Mouse (Mus musculus) liver, postnatal 0 days (tissue): Measurements from ENCODE around the gene Gdap1l1. TPM values are rescaled to one million over a fixed set of nuclear protein-coding genes. Genes with fewer than 3 reads are reported as not detected.

Experiments
- ATAC-seq: fragments of 200-750 bp; cut with Nextera tagmentation; 2 replicates; pipeline ENCODE4 v1.8.0; 2017; ENCODE audit warnings: mild to moderate bottlenecking, moderate library complexity
- DNase-seq: peaks from one replicate; pipeline ENCODE4 v3.0.0-alpha.2; 2016
- H3K27ac ChIP-seq: fragments of 300-500 bp; sonication (generic); 2 replicates; pipeline ENCODE4 v1.5.1; 2014; ENCODE audit warnings: antibody characterized with exemption, moderate library complexity, mild to moderate bottlenecking, low read depth
- H3K27me3 ChIP-seq: fragments of 300-500 bp; sonication (generic); 2 replicates; pipeline ENCODE4 v1.6.1; 2014; ENCODE audit warnings: low read length, control low read depth, mixed read lengths; ENCODE audit not compliant: insufficient read depth
- H3K36me3 ChIP-seq: fragments of 300-500 bp; sonication (generic); replicated peaks from 2 replicates; pipeline ENCODE4 v1.6.1; 2014; ENCODE audit warnings: mild to moderate bottlenecking, control low read depth, low read length, moderate library complexity, mixed read lengths; ENCODE audit not compliant: insufficient read depth
- H3K4me1 ChIP-seq: fragments of 300-500 bp; sonication (generic); 2 replicates; pipeline ENCODE4 v1.6.1; 2014; ENCODE audit warnings: antibody characterized with exemption, mild to moderate bottlenecking, control low read depth; ENCODE audit not compliant: insufficient read depth
- H3K4me2 ChIP-seq: fragments of 300-500 bp; sonication (generic); 2 replicates; pipeline ENCODE4 v1.6.1; 2014; ENCODE audit warnings: low read depth, mild to moderate bottlenecking, low read length, moderate library complexity, mixed read lengths
- H3K4me3 ChIP-seq: fragments of 300-500 bp; sonication (generic); 2 replicates; pipeline ENCODE4 v1.5.1; 2014; ENCODE audit warnings: low read depth, low read length
- H3K9ac ChIP-seq: fragments of 300-500 bp; sonication (generic); replicated peaks from 2 replicates; pipeline ENCODE4 v1.6.1; 2014; ENCODE audit warnings: mild to moderate bottlenecking, moderate library complexity
- H3K9me3 ChIP-seq: fragments of 300-500 bp; sonication (generic); 2 replicates; pipeline ENCODE4 v1.6.1; 2016; ENCODE audit warnings: mild to moderate bottlenecking, control low read depth, low read length, mixed read lengths
- CTCF ChIP-seq: sonication (generic); IDR thresholded peaks from 2 replicates; pipeline ENCODE4 v1.5.1; 2016; ENCODE audit warnings: antibody characterized with exemption, low read depth
- EP300 ChIP-seq: IDR thresholded peaks from 2 replicates; pipeline ENCODE4 v1.6.1; 2016; ENCODE audit warnings: antibody characterized with exemption, low read depth, mild to moderate bottlenecking
- WGBS: fragments of 180-500 bp; shearing (Covaris S2); extraction: QIAGEN DNeasy Blood & Tissue Kit; methylation state at CpG from one replicate; pipeline ENCODE4 v1.1.7; 2014; ENCODE audit not compliant: insufficient replicate concordance; 5-methylcytosine and 5-hydroxymethylcytosine counted together
- polyA plus RNA-seq: library from polyadenylated mRNA; unstranded; fragments of >200 nt; fragmentation: Nextera tagmentation; extraction: Ambion mirVana; gene quantifications from 2 replicates; pipeline ENCODE4 v1.2.1, GENCODE M21; 2015

Gdap1l1 gene
- polyA plus RNA-seq, 1 experiment from 2014 or later, result not detected

GRCm38 (mm10) chr2:163490656-163491055 is 52.4 kb downstream of the Gdap1l1 start:
- no peak overlapping the region for H3K9ac ChIP-seq
- H3K9me3 ChIP-seq, result no peaks in the 10 kb centered on the region
- H3K4me2 ChIP-seq, result no peak overlapping the region
- DNase-seq, result no peak
- no peak for ATAC-seq
- H3K36me3 ChIP-seq, result no peaks in the 10 kb centered on the region
- H3K4me3 ChIP-seq, result no peak overlapping the region
- H3K4me1 ChIP-seq, result no peaks in the 10 kb centered on the region
- H3K27me3 ChIP-seq, result no peaks in the 10 kb centered on the region
- TF ChIP-seq CTCF (no peak), EP300 (no peak)
- no peak overlapping the region for H3K27ac ChIP-seq
- 85% methylated on average over 17 of the region's 17 CpGs for WGBS

GRCm38 (mm10) chr2:163491351-163491750 is 53.1 kb downstream of the Gdap1l1 start:
- ATAC-seq, result no peak
- no peak overlapping the region for H3K9ac ChIP-seq
- WGBS, result 62% methylated on average over 7 of the region's 7 CpGs
- H3K4me1 ChIP-seq, result no peaks in the 10 kb centered on the region
- TF ChIP-seq CTCF, result no peak
- no peak for TF ChIP-seq EP300
- H3K27ac ChIP-seq, result no peak overlapping the region
- no peaks in the 10 kb centered on the region for H3K9me3 ChIP-seq
- H3K4me3 ChIP-seq, result no peak overlapping the region
- H3K36me3 ChIP-seq, result no peaks in the 10 kb centered on the region
- no peak for DNase-seq
- no peak overlapping the region for H3K4me2 ChIP-seq
- no peaks in the 10 kb centered on the region for H3K27me3 ChIP-seq

GRCm38 (mm10) chr2:163492018-163492417 is 53.7 kb downstream of the Gdap1l1 start, which contains the start of gene R3hdml:
Gene R3hdml, plus strand, starts transcription at chr2:163492318.
- Histone ChIP-seq H3K9me3 (no peaks in the 10 kb centered on the region), H3K4me2 (no peak within 1 kb of the TSS), H3K4me1 (no peaks in the 10 kb centered on the region), H3K27ac (no peak within 1 kb of the TSS), H3K27me3 (no peaks in the 10 kb centered on the region), H3K36me3 (no peaks in the 10 kb centered on the region), H3K4me3 (no peak within 1 kb of the TSS), H3K9ac (no peak within 1 kb of the TSS)
- TF ChIP-seq CTCF, result no peak
- no peak for TF ChIP-seq EP300
- no peak for DNase-seq
- 69% methylated on average over 5 of the region's 5 CpGs for WGBS
- ATAC-seq, result no peak

- no peak for ATAC-seq
- Histone ChIP-seq H3K9ac (no peak overlapping the region), H3K36me3 (no peaks in the 10 kb centered on the region), H3K4me3 (no peak overlapping the region), H3K4me1 (no peaks in the 10 kb centered on the region), H3K27ac (no peak overlapping the region), H3K27me3 (no peaks in the 10 kb centered on the region), H3K4me2 (no peak overlapping the region), H3K9me3 (no peaks in the 10 kb centered on the region)
- no peak for DNase-seq
- 47% methylated on average over 5 of the region's 5 CpGs for WGBS
- no peak for TF ChIP-seq CTCF
- no peak for TF ChIP-seq EP300
Measured at GRCm38 (mm10) chr2:163493031-163493430, 54.8 kb downstream of the Gdap1l1 start.

- Histone ChIP-seq H3K9ac (no peak overlapping the region), H3K27ac (no peak overlapping the region), H3K9me3 (no peaks in the 10 kb centered on the region), H3K36me3 (no peaks in the 10 kb centered on the region), H3K4me2 (no peak overlapping the region), H3K4me3 (no peak overlapping the region), H3K4me1 (no peaks in the 10 kb centered on the region), H3K27me3 (no peaks in the 10 kb centered on the region)
- WGBS, result 29% methylated on average over 5 of the region's 5 CpGs
- ATAC-seq, result no peak
- DNase-seq, result no peak
- no peak for TF ChIP-seq EP300
- TF ChIP-seq CTCF, result no peak
Measured at GRCm38 (mm10) chr2:163493976-163494375, 55.7 kb downstream of the Gdap1l1 start.

GRCm38 (mm10) chr2:163494456-163494855 is 56.2 kb downstream of the Gdap1l1 start:
- Histone ChIP-seq H3K4me2 (no peak overlapping the region), H3K36me3 (no peaks in the 10 kb centered on the region), H3K27ac (no peak overlapping the region), H3K9ac (no peak overlapping the region), H3K4me1 (no peaks in the 10 kb centered on the region), H3K9me3 (no peaks in the 10 kb centered on the region), H3K27me3 (no peaks in the 10 kb centered on the region), H3K4me3 (no peak overlapping the region)
- ATAC-seq (no peak), DNase-seq (no peak)
- TF ChIP-seq CTCF (no peak), EP300 (no peak)
- WGBS, result 41% methylated on average over 6 of the region's 6 CpGs

- no peaks in the 10 kb centered on the region for H3K36me3 ChIP-seq
- H3K4me2 ChIP-seq, result no peak overlapping the region
- H3K4me1 ChIP-seq, result no peaks in the 10 kb centered on the region
- 58% methylated on average over 2 of the region's 2 CpGs for WGBS
- H3K4me3 ChIP-seq, result no peak overlapping the region
- no peak overlapping the region for H3K27ac ChIP-seq
- no peaks in the 10 kb centered on the region for H3K9me3 ChIP-seq
- no peak overlapping the region for H3K9ac ChIP-seq
- DNase-seq, result no peak
- no peaks in the 10 kb centered on the region for H3K27me3 ChIP-seq
- no peak for TF ChIP-seq EP300
- no peak for TF ChIP-seq CTCF
- ATAC-seq, result no peak
Measured at GRCm38 (mm10) chr2:163502219-163502618, 63.9 kb downstream of the Gdap1l1 start.
